Mouse (Mus musculus) neural tube, embryonic 15.5 days (tissue): ENCODE measurements around the gene Gm13277. TPM values are rescaled to one million over a fixed set of nuclear protein-coding genes. Genes with fewer than 3 reads are reported as not detected.
A peak's percentile ranks its signal among the peaks of the same experiment; 100 is the strongest.
"Not testable (repeated sequence)": the region's sequence is repeated elsewhere in the genome, so short reads cannot be mapped to it uniquely, and the experiment has no call there.

Experiments used
- ATAC-seq: fragments of 200-750 bp; cut with Nextera tagmentation; 2 replicates; pipeline ENCODE4 v1.8.0; 2017; ENCODE audit warnings: mild to moderate bottlenecking, moderate TSS enrichment, moderate library complexity; ENCODE audit not compliant: low FRiP score
- H3K27ac ChIP-seq: fragments of 300-500 bp; sonication (generic); replicated peaks from 2 replicates; pipeline ENCODE4 v1.5.1; 2015; ENCODE audit warnings: mild to moderate bottlenecking, inconsistent platforms
- H3K27me3 ChIP-seq: fragments of 300-500 bp; sonication (generic); replicated peaks from 2 replicates; pipeline ENCODE4 v1.6.1; 2015; ENCODE audit warnings: inconsistent platforms
- H3K36me3 ChIP-seq: fragments of 300-500 bp; sonication (generic); 2 replicates; pipeline ENCODE4 v1.6.1; 2015; ENCODE audit warnings: inconsistent platforms
- H3K4me1 ChIP-seq: fragments of 300-500 bp; sonication (generic); 2 replicates; pipeline ENCODE4 v1.6.1; 2015; ENCODE audit warnings: inconsistent platforms
- H3K4me2 ChIP-seq: fragments of 300-500 bp; sonication (generic); 2 replicates; pipeline ENCODE4 v1.6.1; 2015; ENCODE audit warnings: inconsistent platforms, mild to moderate bottlenecking, moderate library complexity
- H3K4me3 ChIP-seq: fragments of 300-500 bp; sonication (generic); replicated peaks from 2 replicates; pipeline ENCODE4 v1.5.1; 2015; ENCODE audit warnings: mild to moderate bottlenecking, inconsistent platforms
- H3K9ac ChIP-seq: fragments of 300-500 bp; sonication (generic); replicated peaks from 2 replicates; pipeline ENCODE4 v1.6.1; 2015; ENCODE audit warnings: mild to moderate bottlenecking, inconsistent platforms
- H3K9me3 ChIP-seq: fragments of 300-500 bp; sonication (generic); replicated peaks from 2 replicates; pipeline ENCODE4 v1.6.1; 2016; ENCODE audit warnings: inconsistent platforms
- WGBS: fragments of 180-500 bp; shearing (Covaris S2); methylation state at CpG from one replicate; pipeline ENCODE4 v1.1.7; 2015; ENCODE audit warnings: mixed read lengths; 5-methylcytosine and 5-hydroxymethylcytosine counted together
- polyA plus RNA-seq: library from polyadenylated mRNA; unstranded; fragments of >200 nt; fragmentation: Nextera tagmentation; extraction: Ambion mirVana; gene quantifications from 2 replicates; pipeline ENCODE4 v1.2.1, GENCODE M21; 2015

Gene Gm13277
- not detected in 2 replicates for polyA plus RNA-seq

GRCm38 (mm10) chr4:88788402-88788801, at the start of gene Gm13277:
Gm13277 (plus strand) TSS chr4:88788632.
- H3K4me3 ChIP-seq, H3K9me3 ChIP-seq, H3K4me2 ChIP-seq, H3K27ac ChIP-seq, ATAC-seq, H3K4me1 ChIP-seq, H3K9ac ChIP-seq, H3K36me3 ChIP-seq, H3K27me3 ChIP-seq: not testable (repeated sequence)
- 0% methylated on average over 1 of the region's 28 CpGs for WGBS

- no peaks in the 10 kb centered on the region for H3K27me3 ChIP-seq
- H3K4me3 ChIP-seq: no peak overlapping the region
- no peaks in the 10 kb centered on the region for H3K4me1 ChIP-seq
- no peak overlapping the region for H3K4me2 ChIP-seq
- no peak overlapping the region for H3K9ac ChIP-seq
- H3K27ac ChIP-seq: no peak overlapping the region
- 94% methylated on average over 6 of the region's 6 CpGs for WGBS
- no peak for ATAC-seq
- H3K9me3 ChIP-seq: no peaks in the 10 kb centered on the region
- no peaks in the 10 kb centered on the region for H3K36me3 ChIP-seq
Measured at GRCm38 (mm10) chr4:88739036-88739435, 49.4 kb upstream of the Gm13277 start.

- ATAC-seq: no peak
- H3K9me3 ChIP-seq: no peaks in the 10 kb centered on the region
- no peak overlapping the region for H3K4me2 ChIP-seq
- H3K27me3 ChIP-seq: no peaks in the 10 kb centered on the region
- H3K27ac ChIP-seq: no peak overlapping the region
- WGBS: 92% methylated on average over 4 of the region's 4 CpGs
- no peaks in the 10 kb centered on the region for H3K36me3 ChIP-seq
- no peaks in the 10 kb centered on the region for H3K4me1 ChIP-seq
- no peak overlapping the region for H3K4me3 ChIP-seq
- H3K9ac ChIP-seq: no peak overlapping the region
Measured at GRCm38 (mm10) chr4:88741426-88741825, 47.0 kb upstream of the Gm13277 start.

GRCm38 (mm10) chr4:88742771-88743371, 45.6 kb upstream of the Gm13277 start:
- 79% methylated on average over 7 of the region's 7 CpGs for WGBS
- no peaks in the 10 kb centered on the region for H3K4me1 ChIP-seq
- H3K27ac ChIP-seq: no peak overlapping the region
- H3K4me2 ChIP-seq: no peak overlapping the region
- ATAC-seq: no peak
- H3K27me3 ChIP-seq: no peaks in the 10 kb centered on the region
- H3K9me3 ChIP-seq: no peaks in the 10 kb centered on the region
- H3K36me3 ChIP-seq: no peaks in the 10 kb centered on the region
- H3K4me3 ChIP-seq: no peak overlapping the region
- no peak overlapping the region for H3K9ac ChIP-seq

GRCm38 (mm10) chr4:88744207-88744606, 44.2 kb upstream of the Gm13277 start:
- H3K4me1 ChIP-seq: no peaks in the 10 kb centered on the region
- H3K9me3 ChIP-seq: no peaks in the 10 kb centered on the region
- no peaks in the 10 kb centered on the region for H3K36me3 ChIP-seq
- H3K9ac ChIP-seq: no peak overlapping the region
- no peak overlapping the region for H3K4me3 ChIP-seq
- no peak for ATAC-seq
- no peak overlapping the region for H3K4me2 ChIP-seq
- 70% methylated on average over 3 of the region's 3 CpGs for WGBS
- no peak overlapping the region for H3K27ac ChIP-seq
- no peaks in the 10 kb centered on the region for H3K27me3 ChIP-seq

GRCm38 (mm10) chr4:88749926-88750325, 38.5 kb upstream of the Gm13277 start:
- Histone ChIP-seq H3K27ac (no peak overlapping the region), H3K36me3 (no peaks in the 10 kb centered on the region), H3K9me3 (no peaks in the 10 kb centered on the region), H3K4me3 (no peak overlapping the region), H3K4me1 (no peaks in the 10 kb centered on the region), H3K4me2 (no peak overlapping the region), H3K9ac (no peak overlapping the region), H3K27me3 (no peaks in the 10 kb centered on the region)
- WGBS: 69% methylated on average over 6 of the region's 6 CpGs
- no peak for ATAC-seq

- not testable (repeated sequence) for H3K4me1 ChIP-seq, H3K9ac ChIP-seq, H3K9me3 ChIP-seq, H3K27ac ChIP-seq, ATAC-seq, H3K36me3 ChIP-seq, H3K4me3 ChIP-seq, H3K27me3 ChIP-seq, H3K4me2 ChIP-seq
- 82% methylated on average over 15 of the region's 15 CpGs for WGBS
Measured at GRCm38 (mm10) chr4:88754818-88755340, 33.6 kb upstream of the Gm13277 start, which contains the start of gene Gm13271. Gm13271 (plus strand) TSS chr4:88754868.

- H3K4me2 ChIP-seq: peak overlapping the region; percentile 68
- 12% methylated on average over 29 of the region's 31 CpGs for WGBS
- peak overlapping the region; percentile 74 for H3K27ac ChIP-seq
- H3K36me3 ChIP-seq, ATAC-seq, H3K9me3 ChIP-seq, H3K27me3 ChIP-seq, H3K4me1 ChIP-seq: not testable (repeated sequence)
- peak overlapping the region; percentile 47 for H3K4me3 ChIP-seq
- H3K9ac ChIP-seq: peak overlapping the region; percentile 33
Measured at GRCm38 (mm10) chr4:88756581-88757513, 31.6 kb upstream of the Gm13277 start.

- 2% methylated on average over 20 of the region's 21 CpGs for WGBS
- peak; percentile 100 for ATAC-seq
- Histone ChIP-seq H3K27ac (peak overlapping the region; percentile 74), H3K4me3 (peak overlapping the region; percentile 47), H3K4me2 (peak overlapping the region; percentile 68), H3K9ac (peak overlapping the region; percentile 33)
- H3K4me1 ChIP-seq, H3K27me3 ChIP-seq, H3K9me3 ChIP-seq, H3K36me3 ChIP-seq: not testable (repeated sequence)
Measured at GRCm38 (mm10) chr4:88757628-88758031, 30.8 kb upstream of the Gm13277 start.

GRCm38 (mm10) chr4:88758751-88759150, 29.7 kb upstream of the Gm13277 start:
- not testable (repeated sequence) for ATAC-seq, H3K9ac ChIP-seq, H3K4me2 ChIP-seq, H3K27ac ChIP-seq, H3K4me1 ChIP-seq, H3K4me3 ChIP-seq, H3K9me3 ChIP-seq, H3K36me3 ChIP-seq, H3K27me3 ChIP-seq
- whole genome bisulfite sequencing: 89% methylated on average over 9 of the region's 9 CpGs

GRCm38 (mm10) chr4:88759610-88760268, 28.7 kb upstream of the Gm13277 start, which contains the start of gene Gm13283:
Gm13283 (plus strand) TSS chr4:88760119.
- H3K27ac ChIP-seq, H3K9me3 ChIP-seq, H3K4me1 ChIP-seq, ATAC-seq, H3K36me3 ChIP-seq, H3K27me3 ChIP-seq, H3K9ac ChIP-seq: not testable (repeated sequence)
- Histone ChIP-seq H3K4me2 (peak within 1 kb of the TSS; percentile 68), H3K4me3 (peak within 1 kb of the TSS; percentile 36)
- WGBS: 35% methylated on average over 9 of the region's 14 CpGs
